Mouse (Mus musculus): ENCODE data around the gene Atp6v0d1.

DNA sequence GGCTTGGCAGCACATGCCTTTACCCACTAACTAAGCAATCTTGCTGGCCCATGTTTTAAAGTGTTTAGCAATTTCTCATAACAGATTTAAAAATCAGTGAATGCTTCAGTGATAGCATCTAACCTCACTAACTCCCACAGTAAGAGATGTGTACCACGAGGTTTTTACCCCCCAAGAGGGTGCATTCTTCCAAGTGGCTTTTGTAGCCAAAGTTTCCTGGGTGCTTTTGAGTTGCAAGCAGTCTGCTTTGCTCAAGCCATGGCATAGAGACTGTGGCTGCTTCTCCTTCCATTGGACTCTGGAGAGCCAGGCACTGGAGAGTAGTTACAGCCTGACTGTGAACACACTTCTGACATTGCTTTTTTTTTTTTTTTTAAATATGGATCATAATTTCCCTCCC, 76.6 kb downstream of the Atp6v0d1 start:
- no peak for TF ChIP-seq CTCF (IDR thresholded peaks at IDR 0.05; ENCODE audit: low read depth)
- no peak for TF ChIP-seq EP300 (optimal IDR thresholded peaks at IDR 0.05)
